Mouse (Mus musculus) ES-E14 (cell line): ENCODE results near the gene Bcr.

ENCODE experiments used
- CHD2 ChIP-seq: IDR thresholded peaks from 2 replicates; pipeline ENCODE4 v1.6.1; 2014; ENCODE audit warnings: mild to moderate bottlenecking, low read depth, low read length, inconsistent platforms
- HCFC1 ChIP-seq: IDR thresholded peaks from 2 replicates; pipeline ENCODE4 v1.6.1; 2012; ENCODE audit warnings: low read length, inconsistent platforms, borderline replicate concordance; ENCODE audit not compliant: insufficient read depth
- MAFK ChIP-seq: IDR thresholded peaks from 2 replicates; pipeline ENCODE4 v1.6.1; 2014; ENCODE audit warnings: mild to moderate bottlenecking, low read depth, low read length, inconsistent platforms; ENCODE audit not compliant: insufficient read depth
- ZC3H11A ChIP-seq: IDR thresholded peaks from 2 replicates; pipeline ENCODE4 v1.6.1; 2012; ENCODE audit warnings: low read depth, mild to moderate bottlenecking, inconsistent platforms, low read length, borderline replicate concordance

DNA sequence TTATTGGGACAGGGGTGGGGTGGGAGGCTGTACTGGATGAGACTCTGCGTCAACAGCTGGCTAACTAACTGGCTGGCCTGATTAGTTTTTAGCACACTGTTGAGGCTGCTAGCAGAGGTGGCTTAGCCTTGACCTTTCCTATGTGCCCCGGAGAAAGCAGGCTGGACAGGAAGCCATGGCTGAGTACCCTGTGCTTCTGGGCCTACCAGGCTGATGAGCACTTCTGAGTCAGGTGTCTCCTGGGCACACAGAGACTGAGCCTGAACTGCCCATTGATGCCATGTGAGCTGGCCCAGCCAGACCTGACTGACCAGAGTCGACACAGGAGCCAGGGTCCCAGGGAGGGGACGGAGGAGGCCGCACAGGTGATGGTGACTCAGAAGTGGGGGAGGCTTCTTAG, 90.0 kb downstream of the Bcr start:
- TF ChIP-seq CHD2 (no peak), HCFC1 (no peak), MAFK (no peak), ZC3H11A (no peak)
